Mouse (Mus musculus) ES-E14 (cell line): ENCODE data around the gene Nell2.

Experiments used
- CHD2 ChIP-seq: IDR thresholded peaks from 2 replicates; pipeline ENCODE4 v1.6.1; 2014; ENCODE audit warnings: mild to moderate bottlenecking, low read depth, low read length, inconsistent platforms
- HCFC1 ChIP-seq: IDR thresholded peaks from 2 replicates; pipeline ENCODE4 v1.6.1; 2012; ENCODE audit warnings: low read length, inconsistent platforms, borderline replicate concordance; ENCODE audit not compliant: insufficient read depth
- MAFK ChIP-seq: IDR thresholded peaks from 2 replicates; pipeline ENCODE4 v1.6.1; 2014; ENCODE audit warnings: mild to moderate bottlenecking, low read depth, low read length, inconsistent platforms; ENCODE audit not compliant: insufficient read depth
- ZC3H11A ChIP-seq: IDR thresholded peaks from 2 replicates; pipeline ENCODE4 v1.6.1; 2012; ENCODE audit warnings: low read depth, mild to moderate bottlenecking, inconsistent platforms, low read length, borderline replicate concordance
- ZNF384 ChIP-seq: IDR thresholded peaks from 2 replicates; pipeline ENCODE4 v1.6.1; 2012; ENCODE audit warnings: low read depth, low read length, inconsistent platforms

DNA sequence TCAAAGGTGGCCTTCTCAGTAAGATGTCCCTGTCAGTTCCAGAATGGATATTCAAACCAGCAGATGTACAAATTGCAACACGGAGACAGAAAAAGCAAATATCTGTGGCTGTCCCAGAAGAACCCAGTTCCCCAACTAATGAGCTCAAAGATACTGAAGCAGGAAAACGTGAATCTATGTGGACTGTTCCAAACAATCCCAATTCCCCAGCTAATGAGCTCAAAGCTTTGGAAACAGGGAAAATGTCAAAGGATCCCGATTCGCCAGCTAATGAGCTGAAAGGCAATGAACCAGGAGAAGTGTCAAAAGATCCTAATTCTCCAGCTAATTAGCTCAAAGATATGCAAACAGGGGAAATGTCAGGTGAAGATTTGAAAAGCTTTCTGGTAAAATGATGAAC, 109.7 kb downstream of the Nell2 start:
- TF ChIP-seq CHD2 (no peak), HCFC1 (no peak), ZC3H11A (no peak), ZNF384 (no peak), MAFK (no peak)
